Mouse (Mus musculus): ENCODE results near the gene Hypk.

DNA sequence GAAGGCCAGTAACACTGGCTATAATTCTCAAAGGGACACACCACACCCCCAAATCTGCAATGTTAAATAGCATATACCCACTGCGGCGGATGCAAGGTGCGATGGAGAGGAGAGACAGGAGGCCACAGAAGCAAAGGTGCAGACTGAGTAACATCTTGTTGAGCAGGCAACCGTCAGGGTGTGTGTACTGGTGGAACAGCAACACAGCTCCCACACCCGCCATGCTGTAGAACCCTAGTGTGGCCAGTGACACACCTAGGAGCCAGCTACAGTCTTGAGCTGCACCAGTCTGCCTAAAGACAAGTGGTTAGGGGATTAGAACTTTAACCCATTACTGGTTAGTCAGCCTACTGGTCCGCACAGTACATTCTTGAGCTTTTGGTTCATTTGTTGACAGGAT, 827 bp downstream of the Hypk start:
- TF ChIP-seq CTCF (IDR thresholded peaks at IDR 0.05; ENCODE audit: borderline replicate concordance, control insufficient read depth, extremely low read depth, insufficient read depth, low read length, poor library complexity) (no peak), POLR2A (IDR thresholded peaks at IDR 0.05; ENCODE audit: control insufficient read depth, extremely low read depth, insufficient read depth, low read length, poor library complexity) (no peak)

Measured in thymus, adult 2 months (tissue).